Mouse (Mus musculus) C2C12 (cell line): Measurements from ENCODE around the gene Cd37.

Experiments used
- CEBPB ChIP-seq: IDR thresholded peaks from one replicate; pipeline ENCODE4 v1.6.1; 2011; ENCODE audit warnings: low read depth, mild to moderate bottlenecking, control low read depth, moderate library complexity
- CTCF ChIP-seq: IDR thresholded peaks from one replicate; pipeline ENCODE4 v1.5.1; 2011; ENCODE audit not compliant: control insufficient read depth, insufficient read depth, insufficient read length
- FOSL1 ChIP-seq: IDR thresholded peaks from one replicate; pipeline ENCODE4 v1.8.0; 2011; ENCODE audit warnings: mild to moderate bottlenecking, low read length; ENCODE audit not compliant: poor library complexity, insufficient read depth, severe bottlenecking
- MAX ChIP-seq: IDR thresholded peaks from one replicate; pipeline ENCODE4 v1.6.1; 2011; ENCODE audit warnings: mild to moderate bottlenecking, control low read depth
- MYOD1 ChIP-seq: IDR thresholded peaks from one replicate; pipeline ENCODE4 v1.6.1; 2011; ENCODE audit warnings: low read depth; ENCODE audit not compliant: control insufficient read depth, insufficient read length
- USF1 ChIP-seq: IDR thresholded peaks from one replicate; pipeline ENCODE4 v1.6.1; 2011; ENCODE audit warnings: low read depth, mild to moderate bottlenecking, control low read depth, moderate library complexity

- no peak for TF ChIP-seq CTCF
- TF ChIP-seq USF1: no peak
- TF ChIP-seq FOSL1: no peak
- TF ChIP-seq MYOD1: no peak
- no peak for TF ChIP-seq MAX
- no peak for TF ChIP-seq CEBPB
Measured at GRCm38 (mm10) chr7:45265518-45265917, 26.6 kb upstream of the Cd37 start.
